ENCODE assay signal across 8 mouse cellular contexts in genomic region chr8:70791975-70792691, GRCm38 (mm10). TPM values are rescaled to one million over a fixed set of nuclear protein-coding genes. Genes with fewer than 3 reads are reported as not detected.
DNase-seq lines count a peak whose midpoint lies in the region; ATAC-seq and TF ChIP-seq lines count a peak whose summit lies in the region.

No protein-coding gene starts in this region.

- H3K4me3 ChIP-seq in ES-Bruce4 (ENCODE audit: low read depth, low read length) = peak overlapping the region; percentile 67
- H3K4me3 ChIP-seq in forebrain, embryonic 14.5 days (ENCODE audit: low read depth, low read length) = peak overlapping the region; percentile 58
- H3K4me3 ChIP-seq in lung, adult 2 months (replicated peaks; ENCODE audit: extremely low read depth, low read depth, low read length) = peak overlapping the region; percentile 69

- 4% methylated on average over 58 of the region's 58 CpGs for WGBS in forebrain, embryonic 14.5 days
- WGBS in lung, adult 2 months = under 1% methylated on average over 57 of the region's 58 CpGs

- no peaks in the 10 kb centered on the region for H3K36me3 ChIP-seq in ES-Bruce4 (ENCODE audit: control insufficient read depth, insufficient read depth, low read length, poor library complexity, severe bottlenecking)
- H3K36me3 ChIP-seq in forebrain, embryonic 14.5 days (ENCODE audit: control insufficient read depth, insufficient read depth, low read length) = peaks cover 24% of the 10 kb centered on the region

- no peak for TF ChIP-seq CTCF in ES-Bruce4 (IDR thresholded peaks at IDR 0.05; ENCODE audit: low read depth, low read length)
- TF ChIP-seq CTCF in lung, adult 2 months (IDR thresholded peaks at IDR 0.05; ENCODE audit: insufficient read depth, low read length) = no peak

- H3K4me1 ChIP-seq in ES-Bruce4 (ENCODE audit: control insufficient read depth, insufficient read depth, low read length) = no peaks in the 10 kb centered on the region
- peaks cover 18% of the 10 kb centered on the region for H3K4me1 ChIP-seq in forebrain, embryonic 14.5 days (ENCODE audit: control insufficient read depth, insufficient read depth, low read length)
- peaks cover 16% of the 10 kb centered on the region for H3K4me1 ChIP-seq in lung, adult 2 months (ENCODE audit: control insufficient read depth, insufficient read depth, low read length)

- H3K9ac ChIP-seq in ES-Bruce4 (ENCODE audit: low read depth, poor library complexity, severe bottlenecking) = peak overlapping the region; percentile 74
- peak overlapping the region; percentile 78 for H3K9ac ChIP-seq in forebrain, embryonic 14.5 days (ENCODE audit: low read length)

- peak; percentile 28 for ATAC-seq in cerebellum, adult (ENCODE audit: insufficient number of reproducible peaks, low FRiP score, low TSS enrichment)
- ATAC-seq in forebrain, embryonic 14.5 days = peak; percentile 86
- ATAC-seq in neutrophil, adult 5-6 weeks (ENCODE audit: extremely low read depth, insufficient number of reproducible peaks, low FRiP score, poor library complexity, severe bottlenecking) = peak; percentile 63

- peak; percentile 98 for DNase-seq in forebrain, embryonic 14.5 days (ENCODE audit: low spot score)
- DNase-seq in heart, postnatal 25 days (ENCODE audit: low spot score) = peak; percentile 94
- peak; percentile 97 to 98 for DNase-seq in layer of hippocampus, adult 18-20 months (ENCODE audit: low spot score in 2 of 2)
- peak; percentile 99 for DNase-seq in lung, adult 2 months
- DNase-seq in thymus, adult 18-20 months = peak; percentile 96 to 98

- TF ChIP-seq EP300 in ES-Bruce4 (IDR thresholded peaks at IDR 0.05; ENCODE audit: insufficient read depth, low read depth, low read length) = no peak

- H3K27me3 ChIP-seq in ES-Bruce4 (ENCODE audit: control insufficient read depth, insufficient read depth, low read length, poor library complexity, severe bottlenecking) = no peaks in the 10 kb centered on the region
- H3K27me3 ChIP-seq in forebrain, embryonic 14.5 days (replicated peaks; ENCODE audit: control insufficient read depth, insufficient read depth, low read length) = no peaks in the 10 kb centered on the region

- H3K4me2 ChIP-seq in forebrain, embryonic 14.5 days (ENCODE audit: low read length) = peak overlapping the region; percentile 75

- intact Hi-C loops in heart, postnatal 25 days (cut with DNase I) = no loop called here

- H3K9me3 ChIP-seq in ES-Bruce4 (replicated peaks; ENCODE audit: control insufficient read depth, insufficient read depth, low read length, poor library complexity, severe bottlenecking) = no peaks in the 10 kb centered on the region
- no peaks in the 10 kb centered on the region for H3K9me3 ChIP-seq in forebrain, embryonic 14.5 days (replicated peaks; ENCODE audit: control insufficient read depth, low read length)

- H3K27ac ChIP-seq in ES-Bruce4 (ENCODE audit: insufficient read depth, low read length) = no peak overlapping the region
- H3K27ac ChIP-seq in forebrain, embryonic 14.5 days (ENCODE audit: low read depth, low read length) = peak overlapping the region; percentile 90

- no peak for TF ChIP-seq POLR2A in ES-Bruce4 (IDR thresholded peaks at IDR 0.05; ENCODE audit: insufficient read depth, low read length)
- TF ChIP-seq POLR2A in lung, adult 2 months (IDR thresholded peaks at IDR 0.05; ENCODE audit: borderline replicate concordance, extremely low read depth, low read depth, low read length) = peak; percentile 70

RNA-seq across cellular contexts. Expression of gene Mast3, which starts 12.7 kb away (rescaled TPM):
- polyA plus RNA-seq in ES-Bruce4 (2011; ENCODE audit: insufficient read depth, insufficient read length, low read depth, missing spikeins) = 9.1 and 10.9 TPM in 2 replicates
- 15.5 and 18.6 TPM in 2 replicates for polyA plus RNA-seq in forebrain, embryonic 14.5 days (2014; fragmentation: Nextera tagmentation; extraction: Ambion mirVana)
- 1 to 10 TPM; 5.2 to 6.3 TPM for total RNA-seq in heart, postnatal 25 days (2021)
- total RNA-seq in layer of hippocampus, adult 18-20 months (2021) = 100 to 1,000 TPM; 439 to 476 TPM
- polyA plus RNA-seq in lung, adult 2 months (2012; rRNA removed) = 84.2 and 87.0 TPM in 2 replicates
- total RNA-seq in neutrophil, adult 5-6 weeks (2017) = 30.7 and 40.2 TPM in 2 replicates

RNA-seq across cellular contexts. Expression of gene Pik3r2, which starts 15.6 kb away (rescaled TPM):
- polyA plus RNA-seq in ES-Bruce4 (2011; ENCODE audit: insufficient read depth, insufficient read length, low read depth, missing spikeins) = 20.1 and 25.1 TPM in 2 replicates
- polyA plus RNA-seq in forebrain, embryonic 14.5 days (2014; fragmentation: Nextera tagmentation; extraction: Ambion mirVana) = 57.9 and 84.9 TPM in 2 replicates
- 10 to 100 TPM; 21.8 to 25.5 TPM for total RNA-seq in heart, postnatal 25 days (2021)
- total RNA-seq in layer of hippocampus, adult 18-20 months (2021) = 100 to 1,000 TPM; 158 to 162 TPM
- 112 and 119 TPM in 2 replicates for polyA plus RNA-seq in lung, adult 2 months (2012; rRNA removed)
- total RNA-seq in neutrophil, adult 5-6 weeks (2017) = 19.9 and 20.3 TPM in 2 replicates

RNA-seq across cellular contexts. Expression of gene Il12rb1, which starts 16.1 kb away (rescaled TPM):
- 1.1 and 2.0 TPM in 2 replicates for polyA plus RNA-seq in ES-Bruce4 (2011; ENCODE audit: insufficient read depth, insufficient read length, low read depth, missing spikeins)
- 0.22 TPM in 1 of 2 replicates, not detected in the other for polyA plus RNA-seq in forebrain, embryonic 14.5 days (2014; fragmentation: Nextera tagmentation; extraction: Ambion mirVana)
- total RNA-seq in heart, postnatal 25 days (2021) = not detected
- 1 to 10 TPM in 1 of 2 experiments, under 1 TPM in 1; 0.97 to 1.7 TPM for total RNA-seq in layer of hippocampus, adult 18-20 months (2021)
- 0.86 and 1.5 TPM in 2 replicates for polyA plus RNA-seq in lung, adult 2 months (2012; rRNA removed)
- total RNA-seq in neutrophil, adult 5-6 weeks (2017) = 0.98 and 3.1 TPM in 2 replicates

RNA-seq across cellular contexts. Expression of gene Mpv17l2, which starts 31.4 kb away (rescaled TPM):
- polyA plus RNA-seq in ES-Bruce4 (2011; ENCODE audit: insufficient read depth, insufficient read length, low read depth, missing spikeins) = 17.7 and 19.1 TPM in 2 replicates
- polyA plus RNA-seq in forebrain, embryonic 14.5 days (2014; fragmentation: Nextera tagmentation; extraction: Ambion mirVana) = 52.3 and 60.8 TPM in 2 replicates
- 10 to 100 TPM; 26.7 to 28.0 TPM for total RNA-seq in heart, postnatal 25 days (2021)
- total RNA-seq in layer of hippocampus, adult 18-20 months (2021) = 10 to 100 TPM; 34.5 to 41.1 TPM
- 61.6 and 80.0 TPM in 2 replicates for polyA plus RNA-seq in lung, adult 2 months (2012; rRNA removed)
- total RNA-seq in neutrophil, adult 5-6 weeks (2017) = 4.5 and 4.8 TPM in 2 replicates

RNA-seq across cellular contexts. Expression of gene Rab3a, which starts 37.7 kb away (rescaled TPM):
- polyA plus RNA-seq in ES-Bruce4 (2011; ENCODE audit: insufficient read depth, insufficient read length, low read depth, missing spikeins) = 6.2 and 6.3 TPM in 2 replicates
- 330 and 371 TPM in 2 replicates for polyA plus RNA-seq in forebrain, embryonic 14.5 days (2014; fragmentation: Nextera tagmentation; extraction: Ambion mirVana)
- 10 to 100 TPM; 49.7 to 57.6 TPM for total RNA-seq in heart, postnatal 25 days (2021)
- 100 to 1,000 TPM; 814 to 823 TPM for total RNA-seq in layer of hippocampus, adult 18-20 months (2021)
- polyA plus RNA-seq in lung, adult 2 months (2012; rRNA removed) = 46.4 and 53.4 TPM in 2 replicates
- 5.2 and 5.5 TPM in 2 replicates for total RNA-seq in neutrophil, adult 5-6 weeks (2017)

Comparison
In these comparisons a context has a peak if more than half of its experiments do, and no peak if none do; other contexts are left out.
1. ATAC-seq: peak in every context shown above with its lines; median percentile 86 in forebrain, embryonic 14.5 days; 63 in neutrophil, adult 5-6 weeks; 28 in cerebellum, adult.
2. RNA of gene Mast3, which starts 12.7 kb away (total RNA-seq): 439 to 476 TPM in layer of hippocampus, adult 18-20 months; 30.7 to 40.2 TPM in neutrophil, adult 5-6 weeks and 5.2 to 6.3 TPM in heart, postnatal 25 days; every median in the first group is over 10 times any median in the second.
3. Peak in every context shown above with its lines, with median percentiles within 50 percentile points of each other: H3K4me3 ChIP-seq and DNase-seq.